In genomic region chr11:53769760-53770124, GRCm38 (mm10) we compare ENCODE assay signal across 8 mouse cellular contexts. TPM values are rescaled to one million over a fixed set of nuclear protein-coding genes. Genes with fewer than 3 reads are reported as not detected.
DNase-seq lines count a peak whose midpoint lies in the region; ATAC-seq lines count a peak whose summit lies in the region.

TSS of gene Irf1 (plus strand) at chr11:53770014.

- peak within 1 kb of the TSS; percentile 21; the same call in 1 of the 2 replicates for H3K27ac ChIP-seq in forebrain, embryonic 14.5 days (ENCODE audit: low read depth, low read length)
- H3K27ac ChIP-seq in liver, embryonic 16.5 days (ENCODE audit: low read length), result peak within 1 kb of the TSS; percentile 78
- no peak within 1 kb of the TSS for H3K27ac ChIP-seq in neural tube, embryonic 12.5 days

- intact Hi-C loops in heart, postnatal 10 days (cut with DNase I), result no loop called here

- WGBS in forebrain, embryonic 14.5 days, result under 1% methylated on average over 40 of the region's 40 CpGs
- under 1% methylated on average over 40 of the region's 40 CpGs for WGBS in large intestine, adult 2 months
- 0% methylated on average over 40 of the region's 40 CpGs for WGBS in liver, embryonic 16.5 days (ENCODE audit: insufficient replicate concordance)
- WGBS in neural tube, embryonic 12.5 days, result 2% methylated on average over 39 of the region's 40 CpGs

- peak; percentile 98 for ATAC-seq in forebrain, embryonic 14.5 days
- peak; percentile 89 for ATAC-seq in liver, embryonic 16.5 days (ENCODE audit: low read depth)
- ATAC-seq in neural tube, embryonic 12.5 days (ENCODE audit: low FRiP score, low read depth), result peak; percentile 96

- no peaks in the 10 kb centered on the region for H3K9me3 ChIP-seq in forebrain, embryonic 14.5 days (replicated peaks; ENCODE audit: control insufficient read depth, low read length)
- H3K9me3 ChIP-seq in liver, embryonic 16.5 days (replicated peaks; ENCODE audit: control insufficient read depth, low read length), result no peaks in the 10 kb centered on the region
- H3K9me3 ChIP-seq in neural tube, embryonic 12.5 days, result no peaks in the 10 kb centered on the region

- H3K9ac ChIP-seq in forebrain, embryonic 14.5 days (ENCODE audit: low read length), result peak within 1 kb of the TSS; percentile 69
- H3K9ac ChIP-seq in liver, embryonic 16.5 days (ENCODE audit: low read depth, low read length), result peak within 1 kb of the TSS; percentile 63
- H3K9ac ChIP-seq in neural tube, embryonic 12.5 days, result peak within 1 kb of the TSS; percentile 70

- no peaks in the 10 kb centered on the region for H3K36me3 ChIP-seq in forebrain, embryonic 14.5 days (ENCODE audit: control insufficient read depth, insufficient read depth, low read length)
- H3K36me3 ChIP-seq in liver, embryonic 16.5 days (ENCODE audit: control insufficient read depth, insufficient read depth), result no peaks in the 10 kb centered on the region; the same call in 1 of the 2 replicates
- no peaks in the 10 kb centered on the region for H3K36me3 ChIP-seq in neural tube, embryonic 12.5 days

- H3K4me2 ChIP-seq in forebrain, embryonic 14.5 days (ENCODE audit: low read length), result peak within 1 kb of the TSS; percentile 99
- peak within 1 kb of the TSS; percentile 54 for H3K4me2 ChIP-seq in liver, embryonic 16.5 days (ENCODE audit: low read depth, low read length)
- H3K4me2 ChIP-seq in neural tube, embryonic 12.5 days (replicated peaks), result peak within 1 kb of the TSS; percentile 97

- peak; percentile 97 for DNase-seq in ES-CJ7 (ENCODE audit: low read depth, low spot score)
- DNase-seq in cerebellum, adult 11 months, result peak; percentile 57
- peak; percentile 91 for DNase-seq in forebrain, embryonic 14.5 days (ENCODE audit: low spot score)
- peak; percentile 94 to 95 for DNase-seq in heart, postnatal 10 days
- peak; percentile 76 for DNase-seq in large intestine, adult 2 months (ENCODE audit: low read depth, low spot score)
- DNase-seq in telencephalon, adult 2 months (ENCODE audit: low read depth, low spot score), result peak; percentile 54

- no peaks in the 10 kb centered on the region; the same call in 1 of the 2 replicates for H3K4me1 ChIP-seq in forebrain, embryonic 14.5 days (ENCODE audit: control insufficient read depth, insufficient read depth, low read length)
- peaks cover 11% of the 10 kb centered on the region for H3K4me1 ChIP-seq in liver, embryonic 16.5 days (ENCODE audit: control insufficient read depth, low read depth, low read length)
- H3K4me1 ChIP-seq in neural tube, embryonic 12.5 days, result peaks cover 7% of the 10 kb centered on the region; the same call in 1 of the 2 replicates

- H3K4me3 ChIP-seq in forebrain, embryonic 14.5 days (ENCODE audit: low read depth, low read length), result peak within 1 kb of the TSS; percentile 63
- H3K4me3 ChIP-seq in liver, embryonic 16.5 days (ENCODE audit: low read depth, low read length), result peak within 1 kb of the TSS; percentile 67
- peak within 1 kb of the TSS; percentile 70 for H3K4me3 ChIP-seq in neural tube, embryonic 12.5 days

- 0 out of 2 replicates have a peak, but pooled peaks cover 3% of the 10 kb centered on the region for H3K27me3 ChIP-seq in forebrain, embryonic 14.5 days (replicated peaks; ENCODE audit: control insufficient read depth, insufficient read depth, low read length)
- peaks cover 18% of the 10 kb centered on the region for H3K27me3 ChIP-seq in liver, embryonic 16.5 days (ENCODE audit: control insufficient read depth, insufficient read depth, low read depth, low read length)
- peaks cover 19% of the 10 kb centered on the region for H3K27me3 ChIP-seq in neural tube, embryonic 12.5 days (replicated peaks)

RNA-seq across cellular contexts. Expression of gene Irf1, which starts in this region (rescaled TPM):
- 3.0 and 3.8 TPM in 2 replicates for polyA plus RNA-seq in forebrain, embryonic 14.5 days (2014; fragmentation: Nextera tagmentation; extraction: Ambion mirVana)
- 10 to 100 TPM; 15.3 to 18.4 TPM for total RNA-seq in heart, postnatal 10 days (2021)
- 171 and 271 TPM in 2 replicates for polyA plus RNA-seq in large intestine, adult 2 months (2012; rRNA removed)
- 14.8 and 17.7 TPM in 2 replicates for polyA plus RNA-seq in liver, embryonic 16.5 days (2015; fragmentation: Nextera tagmentation; extraction: Ambion mirVana)
- 3.3 and 4.5 TPM in 2 replicates for polyA plus RNA-seq in neural tube, embryonic 12.5 days (2016; fragmentation: Nextera tagmentation; extraction: Ambion mirVana)
